Mouse (Mus musculus) forebrain, embryonic 14.5 days (tissue): ENCODE measurements at regions not wholly inside any gene's neighbourhood (a gene's known extent, or its start where the extent isn't known, plus 50 kb on each side); places are given as distances from the start of the nearest gene placed in this dataset.

Experiments used
- ATAC-seq: fragments of 200-750 bp; cut with Nextera tagmentation; 2 replicates; pipeline ENCODE4 v1.8.0; 2017; ENCODE audit warnings: mild to moderate bottlenecking, moderate library complexity
- DNase-seq: peaks from one replicate; pipeline ENCODE4 v3.0.0-alpha.2; 2015; ENCODE audit warnings: low spot score
- H3K27ac ChIP-seq: fragments of 300-500 bp; sonication (generic); 2 replicates; pipeline ENCODE4 v1.5.1; 2014; ENCODE audit warnings: low read depth, mild to moderate bottlenecking, control low read depth, low read length, moderate library complexity
- H3K27me3 ChIP-seq: fragments of 300-500 bp; sonication (generic); replicated peaks from 2 replicates; pipeline ENCODE4 v1.6.1; 2014; ENCODE audit warnings: low read length, control low read depth, mixed read lengths; ENCODE audit not compliant: control insufficient read depth, insufficient read depth
- H3K36me3 ChIP-seq: fragments of 300-500 bp; sonication (generic); 2 replicates; pipeline ENCODE4 v1.6.1; 2014; ENCODE audit warnings: low read length, control low read depth; ENCODE audit not compliant: control insufficient read depth, insufficient read depth
- H3K4me1 ChIP-seq: fragments of 300-500 bp; sonication (generic); 2 replicates; pipeline ENCODE4 v1.6.1; 2014; ENCODE audit warnings: antibody characterized with exemption, low read length, control low read depth; ENCODE audit not compliant: control insufficient read depth, insufficient read depth
- H3K4me2 ChIP-seq: fragments of 300-500 bp; sonication (generic); 2 replicates; pipeline ENCODE4 v1.6.1; 2014; ENCODE audit warnings: mild to moderate bottlenecking, control low read depth, low read length
- H3K4me3 ChIP-seq: fragments of 300-500 bp; sonication (generic); 2 replicates; pipeline ENCODE4 v1.5.1; 2014; ENCODE audit warnings: low read depth, low read length, control low read depth
- H3K9ac ChIP-seq: fragments of 300-500 bp; sonication (generic); 2 replicates; pipeline ENCODE4 v1.6.1; 2014; ENCODE audit warnings: mild to moderate bottlenecking, low read length, control low read depth, moderate library complexity
- H3K9me3 ChIP-seq: fragments of 300-500 bp; sonication (generic); replicated peaks from 2 replicates; pipeline ENCODE4 v1.6.1; 2016; ENCODE audit warnings: low read length, control low read depth, mixed read lengths; ENCODE audit not compliant: control insufficient read depth
- WGBS: fragments of 180-500 bp; shearing (Covaris S2); extraction: QIAGEN DNeasy Blood & Tissue Kit; methylation state at CpG from one replicate; pipeline ENCODE4 v1.1.7; 2014; 5-methylcytosine and 5-hydroxymethylcytosine counted together

DNA sequence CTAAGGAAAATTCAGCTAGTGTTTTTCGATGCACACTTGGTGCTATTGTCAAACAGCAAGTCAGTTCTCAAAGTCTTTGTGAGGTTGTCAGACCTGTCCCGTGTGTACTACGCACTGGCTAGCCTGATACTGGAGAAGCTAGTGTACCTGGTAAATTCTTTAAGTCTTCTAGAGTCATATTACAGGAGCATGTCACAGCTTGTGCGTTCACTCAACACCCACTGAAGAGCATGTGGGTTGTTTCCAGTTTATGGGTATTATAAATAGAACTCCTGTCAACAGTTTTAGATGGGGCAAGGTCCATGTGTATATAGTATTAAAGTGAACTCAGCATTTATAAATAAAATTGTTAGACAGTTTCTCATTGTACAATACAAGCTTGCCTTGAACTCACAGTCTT is 50.9 kb upstream of the Cd2ap start:
- H3K9ac ChIP-seq: no peak overlapping the region
- no peak overlapping the region for H3K4me3 ChIP-seq
- ATAC-seq: no peak
- DNase-seq: no peak
- no peak overlapping the region for H3K27ac ChIP-seq
- no peaks in the 10 kb centered on the region for H3K36me3 ChIP-seq
- H3K4me1 ChIP-seq: no peaks in the 10 kb centered on the region
- WGBS: 85% methylated on average over 4 of the region's 4 CpGs
- H3K4me2 ChIP-seq: no peak overlapping the region
- H3K9me3 ChIP-seq: no peaks in the 10 kb centered on the region
- no peaks in the 10 kb centered on the region for H3K27me3 ChIP-seq
